Mouse (Mus musculus): ENCODE data around the gene Fam205a3.
"Not testable (repeated sequence)": the region's sequence is repeated elsewhere in the genome, so short reads cannot be mapped to it uniquely, and the experiment has no call there.

Gene Fam205a3

DNA sequence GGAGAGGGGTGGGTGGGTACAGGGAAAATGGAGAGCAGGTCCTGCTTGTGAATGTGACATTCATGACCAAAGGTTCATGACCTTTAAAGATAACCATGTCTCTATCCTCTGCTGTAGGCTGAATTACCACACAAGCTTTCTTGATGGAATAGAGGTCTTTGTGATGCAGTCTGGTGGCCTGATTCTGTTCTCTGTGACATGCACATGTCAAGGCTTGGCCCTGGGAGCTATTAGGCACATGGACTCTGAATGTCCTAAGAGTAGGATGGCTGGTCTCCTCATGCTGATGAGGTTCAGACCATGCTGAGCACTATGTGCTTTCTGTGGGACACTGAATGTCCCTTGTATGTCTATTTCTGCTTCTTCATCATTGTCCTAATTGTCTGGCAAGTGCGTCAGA lies at the start of gene Fam205a3:
Gene Fam205a3, plus strand, starts transcription at position 301 of the 400 bp plus-strand sequence.
- not testable (repeated sequence) for DNase-seq

DNA sequence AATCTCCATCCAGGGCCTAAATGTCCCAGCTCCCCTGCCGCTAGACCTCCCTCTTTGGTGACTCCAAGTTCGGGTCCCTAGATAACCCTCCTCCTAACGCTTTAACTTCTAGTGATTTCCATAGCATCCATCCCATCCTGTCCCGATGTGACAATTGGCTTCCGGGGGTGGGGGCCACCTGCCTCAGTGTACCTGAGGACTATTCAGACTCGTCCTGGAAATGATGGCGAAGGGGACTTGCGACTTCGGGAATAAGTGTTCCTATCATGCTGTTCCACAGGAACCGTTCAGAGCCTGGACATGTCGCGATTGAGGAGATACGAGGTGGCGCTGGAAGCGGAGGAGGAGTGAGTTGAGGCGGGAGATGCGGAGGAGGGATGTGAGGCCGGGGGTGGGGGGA lies 24.2 kb upstream of the Fam205a3 start, which contains the start of gene Gm21953:
Gene Gm21953, plus strand, starts transcription at position 301 of the 400 bp plus-strand sequence.
- not testable (repeated sequence) for DNase-seq
